Mouse (Mus musculus) embryo, embryonic 9.5 days (tissue): ENCODE measurements around the gene Ms4a6c.
"Not testable (repeated sequence)": the region's sequence is repeated elsewhere in the genome, so short reads cannot be mapped to it uniquely, and the experiment has no call there.

Source experiments
- DNase-seq: peaks from one replicate; pipeline ENCODE4 v3.0.0-alpha.2; 2017; ENCODE audit errors: extremely low spot score

Ms4a6c gene

GRCm38 (mm10) chr19:11469215-11469614, at the start of gene Ms4a6c:
Gene Ms4a6c, plus strand, starts transcription at chr19:11469366.
- DNase-seq, result not testable (repeated sequence)

- not testable (repeated sequence) for DNase-seq
Observed at GRCm38 (mm10) chr19:11431209-11431608, 38.0 kb upstream of the Ms4a6c start.

DNA sequence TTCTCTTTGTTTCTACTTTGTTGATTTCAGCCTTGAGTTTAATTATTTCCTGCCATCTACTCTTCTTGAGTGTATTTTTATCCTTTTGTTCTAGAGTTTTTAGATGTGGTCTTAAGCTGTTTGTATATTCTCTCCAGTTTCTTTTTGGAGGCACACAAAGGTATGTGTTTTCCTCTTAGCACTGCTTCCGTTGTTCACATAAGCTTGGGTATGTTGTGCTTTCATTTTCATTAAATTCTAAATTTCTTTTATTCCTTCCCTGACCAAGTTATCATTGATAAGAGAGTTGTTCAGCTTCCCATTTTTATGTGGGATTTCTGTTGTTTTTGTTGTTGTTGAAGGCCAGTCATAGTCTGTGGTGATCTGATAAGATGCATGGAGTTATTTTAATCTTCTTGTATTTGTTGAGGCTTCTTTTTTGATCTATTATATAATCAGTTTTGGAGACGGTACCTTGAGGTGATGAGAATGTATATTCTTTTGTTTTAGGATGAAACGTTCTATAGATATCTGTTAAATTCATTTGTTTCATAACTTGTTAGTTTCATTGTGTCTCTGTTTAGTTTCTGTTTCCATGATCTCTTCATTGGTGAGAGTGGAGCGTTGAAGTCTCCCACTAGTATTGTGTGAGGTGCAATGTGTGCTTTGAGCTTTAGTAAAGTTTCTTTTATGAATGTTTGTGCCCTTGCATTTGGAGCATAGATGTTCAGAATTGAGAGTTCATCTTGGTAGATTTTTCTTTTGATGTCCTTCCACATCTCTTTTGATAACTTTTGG, 33.9 kb upstream of the Ms4a6c start:
- DNase-seq, result no peak

- DNase-seq, result no peak
Observed at GRCm38 (mm10) chr19:11443338-11443737, 25.8 kb upstream of the Ms4a6c start, which contains the start of gene Ms4a4b. Gene Ms4a4b, plus strand, starts transcription at chr19:11443553.

DNA sequence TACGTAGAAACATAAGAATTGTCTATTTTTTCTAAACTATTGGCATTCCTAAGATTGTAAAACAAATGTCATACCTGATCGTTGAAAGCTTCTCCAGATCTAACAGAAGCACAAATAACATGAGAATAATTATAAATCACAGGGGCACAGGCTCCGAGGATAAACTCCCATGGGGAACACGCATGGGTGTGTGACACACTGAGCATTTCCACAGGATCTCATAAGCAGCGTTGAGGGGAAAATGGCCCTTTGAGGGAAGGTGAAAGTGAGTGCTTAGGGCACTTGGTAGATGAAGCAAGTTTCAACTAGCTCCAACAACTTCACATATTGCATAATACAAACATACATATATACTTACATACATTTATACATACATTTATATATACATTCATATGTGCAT, 25.2 kb upstream of the Ms4a6c start:
- DNase-seq, result no peak

GRCm38 (mm10) chr19:11447238-11447637, 21.9 kb upstream of the Ms4a6c start:
- DNase-seq, result no peak

- not testable (repeated sequence) for DNase-seq
Observed at GRCm38 (mm10) chr19:11459041-11459440, 10.1 kb upstream of the Ms4a6c start.

DNA sequence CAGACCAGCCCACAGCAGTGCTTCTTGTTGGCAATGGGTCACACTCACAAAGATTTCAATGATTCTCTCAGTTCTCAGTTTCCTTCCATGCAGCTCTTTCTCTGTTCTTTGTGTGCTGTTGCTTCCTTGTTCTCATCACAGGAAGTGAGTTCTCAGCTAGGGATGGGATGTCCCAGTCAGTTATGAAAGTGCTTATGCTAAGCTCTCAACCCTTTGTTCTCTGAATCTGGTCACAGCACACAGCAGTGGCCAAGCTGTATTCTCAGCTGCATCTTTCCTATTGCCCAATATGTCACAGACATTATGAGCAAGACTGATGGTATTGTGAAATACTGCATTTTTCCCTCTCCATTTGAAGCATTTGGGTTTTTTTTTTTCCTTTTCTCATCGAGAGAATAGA, 4.4 kb upstream of the Ms4a6c start:
- DNase-seq, result not testable (repeated sequence)

GRCm38 (mm10) chr19:11466471-11466870, 2.7 kb upstream of the Ms4a6c start:
- no peak for DNase-seq

- DNase-seq, result not testable (repeated sequence)
Observed at GRCm38 (mm10) chr19:11468361-11468760, 805 bp upstream of the Ms4a6c start.

- DNase-seq, result no peak
Observed at GRCm38 (mm10) chr19:11479714-11480113, 10.5 kb downstream of the Ms4a6c start.

GRCm38 (mm10) chr19:11482684-11483083, 13.5 kb downstream of the Ms4a6c start:
- no peak for DNase-seq

DNA sequence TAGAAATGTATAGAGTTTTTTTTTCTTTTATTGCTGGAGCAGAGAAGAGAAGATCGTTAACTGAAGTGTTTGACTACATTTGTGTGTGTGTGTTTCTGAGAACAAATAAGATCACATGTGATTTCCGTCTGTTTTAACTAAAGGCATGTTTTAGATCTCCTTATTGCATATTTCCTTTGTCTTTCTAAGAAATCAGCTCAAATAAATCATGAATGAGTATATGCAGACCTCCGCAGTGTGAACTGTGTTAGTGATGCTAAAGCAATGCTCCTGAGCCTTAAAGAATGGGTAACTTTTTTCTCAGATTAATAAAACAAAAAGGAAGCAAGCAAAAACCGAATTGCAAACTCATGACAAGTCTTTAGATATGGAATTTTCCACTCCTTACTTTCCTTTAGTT, 14.8 kb downstream of the Ms4a6c start:
- DNase-seq, result no peak

- no peak for DNase-seq
Observed at GRCm38 (mm10) chr19:11484388-11484787, 15.2 kb downstream of the Ms4a6c start.

DNA sequence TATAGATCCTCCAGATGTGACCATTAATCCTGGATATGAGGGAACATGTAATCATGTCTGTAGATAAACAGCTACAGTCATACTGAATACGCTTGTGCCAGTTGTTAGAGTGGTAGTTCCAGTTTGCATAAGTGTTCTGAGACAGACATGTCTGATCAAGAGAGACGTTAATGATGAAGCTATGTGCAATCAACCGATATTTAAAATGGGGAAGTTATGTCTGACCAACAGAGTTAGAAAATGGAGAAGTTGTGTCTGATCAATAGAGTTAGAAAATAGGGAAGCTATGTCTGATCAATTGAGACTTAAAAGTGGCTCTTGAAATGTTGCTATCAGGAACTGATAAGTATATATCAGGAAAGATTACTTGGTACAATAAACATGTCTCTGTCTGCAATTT, 16.1 kb downstream of the Ms4a6c start:
- DNase-seq, result no peak

- DNase-seq, result no peak
Observed at GRCm38 (mm10) chr19:11485746-11486145, 16.6 kb downstream of the Ms4a6c start, which contains the start of gene Gm8369. Gene Gm8369, plus strand, starts transcription at chr19:11485938.

DNA sequence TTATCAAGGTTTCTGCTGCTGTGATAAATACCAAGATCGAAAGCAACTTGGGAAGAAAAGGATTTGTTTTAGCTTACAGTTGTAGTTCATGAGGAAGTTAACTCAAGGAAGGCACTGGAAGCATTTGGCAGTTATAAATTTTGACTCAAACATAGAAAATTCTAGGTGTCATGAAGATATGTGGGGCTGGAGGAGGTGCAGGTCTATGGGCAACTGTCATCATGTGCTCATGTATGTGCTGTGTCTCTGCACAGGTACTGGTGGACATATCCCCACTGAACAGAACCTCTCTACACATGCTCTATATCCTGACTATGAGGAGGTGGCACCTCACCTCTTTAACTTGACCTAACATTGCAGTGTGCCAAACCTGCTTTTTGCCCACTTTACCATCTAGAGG, 17.4 kb downstream of the Ms4a6c start:
- DNase-seq, result no peak

- DNase-seq, result no peak
Observed at GRCm38 (mm10) chr19:11491406-11492189, 22.4 kb downstream of the Ms4a6c start.

DNA sequence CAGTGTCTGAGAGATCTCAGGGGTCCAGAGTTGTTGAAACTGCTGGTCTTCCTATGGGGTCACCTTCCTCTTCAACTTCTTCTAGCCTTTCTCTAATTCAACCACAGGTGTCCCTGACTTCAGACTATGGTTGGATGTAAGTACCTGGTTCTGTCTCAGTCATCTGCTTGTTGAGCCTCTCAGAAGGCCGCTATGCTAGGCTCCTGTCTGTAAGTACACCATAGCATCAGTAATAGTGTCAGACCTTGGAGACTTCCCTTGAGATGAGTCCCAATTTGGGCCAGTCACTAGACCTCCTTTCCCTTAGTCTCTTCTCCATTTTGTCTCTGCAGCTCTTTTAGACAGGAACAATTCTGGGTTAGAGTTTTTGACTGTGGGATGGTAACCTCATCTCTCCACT, 23.5 kb downstream of the Ms4a6c start:
- DNase-seq, result no peak

DNA sequence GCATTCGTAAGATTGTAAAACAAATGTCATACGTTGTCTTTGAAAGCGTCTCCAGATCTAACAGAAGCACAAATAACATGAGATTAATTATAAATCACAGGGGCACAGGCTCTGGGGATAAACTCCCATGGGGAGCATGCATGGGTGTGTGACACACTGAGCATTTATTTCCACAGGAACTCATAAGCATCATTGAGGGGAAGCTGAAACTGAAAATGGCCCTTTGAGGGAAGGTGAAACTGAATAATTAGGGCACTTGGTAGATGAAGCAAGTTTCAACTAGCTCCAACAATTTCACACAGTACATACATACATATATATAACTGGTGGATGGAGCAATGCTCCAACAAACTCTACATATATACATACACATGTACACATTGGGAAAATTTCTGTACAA, 25.4 kb downstream of the Ms4a6c start:
- no peak for DNase-seq

- DNase-seq, result no peak
Observed at GRCm38 (mm10) chr19:11496361-11496760, 27.2 kb downstream of the Ms4a6c start.

- not testable (repeated sequence) for DNase-seq
Observed at GRCm38 (mm10) chr19:11497300-11497699, 28.1 kb downstream of the Ms4a6c start.

DNA sequence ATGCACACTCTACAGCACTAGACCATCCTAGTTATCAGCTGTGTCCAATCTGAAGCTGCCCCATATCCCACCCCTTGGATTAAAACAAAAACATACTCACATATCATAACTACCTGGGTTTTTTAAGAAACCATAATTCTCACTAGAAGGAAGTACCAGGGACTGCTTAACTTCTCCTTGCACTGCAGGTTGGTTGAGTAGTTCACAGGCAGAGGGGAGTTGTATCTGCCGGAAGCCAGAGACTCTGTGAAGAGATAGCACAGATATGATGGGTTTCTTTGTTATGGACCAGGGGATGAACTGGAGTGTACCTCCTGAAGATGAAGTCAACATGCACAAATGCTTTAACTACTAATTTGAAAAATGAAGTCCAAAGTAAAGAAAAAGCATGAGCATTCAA, 31.6 kb downstream of the Ms4a6c start:
- DNase-seq, result no peak
